Mouse (Mus musculus) monocyte, adult 5-6 weeks (primary cell): ENCODE measurements at regions not wholly inside any gene's neighbourhood (a gene's known extent, or its start where the extent isn't known, plus 50 kb on each side); places are given as distances from the start of the nearest gene placed in this dataset.

Experiments
- ATAC-seq: fragments of 153-309, 156-312 bp; replicated peaks from 2 replicates; pipeline ENCODE4 v1.8.0; 2017; ENCODE audit warnings: mild to moderate bottlenecking; ENCODE audit not compliant: low TSS enrichment, insufficient number of reproducible peaks, severe bottlenecking, poor library complexity, low FRiP score

GRCm38 (mm10) chr3:121867301-121867700 lies 52.2 kb upstream of the Abcd3 start:
- ATAC-seq = no peak

DNA sequence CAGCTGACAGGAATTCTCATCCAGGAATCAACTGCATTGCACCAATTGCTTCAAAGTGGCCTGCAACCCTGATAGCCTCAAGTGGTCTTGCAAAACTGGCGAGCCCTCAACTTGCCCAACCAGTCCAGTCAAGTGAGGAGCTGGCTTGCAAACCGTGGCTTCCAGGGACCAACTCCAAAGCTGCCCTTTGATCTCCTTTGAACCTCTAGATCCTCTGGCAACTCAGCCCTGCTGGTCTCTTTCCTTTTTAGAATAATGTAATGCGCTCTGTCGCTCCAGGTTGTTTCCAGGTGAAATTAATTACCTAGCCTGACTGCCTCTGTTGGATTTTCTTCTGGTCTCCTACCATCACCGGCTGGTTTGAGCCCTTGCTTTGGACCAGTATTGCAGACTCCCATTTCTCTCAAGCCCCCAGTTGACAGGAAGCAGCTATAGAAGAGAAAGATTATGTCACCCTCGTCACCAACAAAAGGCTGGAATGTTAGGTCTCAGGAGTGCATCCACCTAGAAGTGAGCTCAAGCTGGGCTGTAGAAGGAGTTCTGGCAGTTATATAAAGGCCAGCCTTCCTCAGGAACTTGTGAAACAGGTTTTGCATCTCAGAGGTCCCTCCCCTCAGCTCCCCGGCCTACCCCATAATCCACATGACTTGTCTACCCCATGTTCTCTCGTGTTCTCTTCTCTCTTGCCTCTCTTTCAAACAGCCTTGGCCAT lies 49.8 kb upstream of the Abcd3 start:
- no peak for ATAC-seq
